Mouse (Mus musculus) myocyte (in vitro differentiated cells): ENCODE results near the gene Zfp612. TPM values are rescaled to one million over a fixed set of nuclear protein-coding genes. Genes with fewer than 3 reads are reported as not detected.

ENCODE experiments used
- H3K27me3 ChIP-seq: one replicate; pipeline ENCODE4 v1.6.1; 2011; ENCODE audit not compliant: control insufficient read depth, insufficient read depth, insufficient read length
- H3K36me3 ChIP-seq: one replicate; pipeline ENCODE4 v1.6.1; 2011; ENCODE audit not compliant: control insufficient read depth, insufficient read depth
- H3K4me2 ChIP-seq: one replicate; pipeline ENCODE4 v1.6.1; 2011; ENCODE audit warnings: low read depth, control low read depth
- H3K4me3 ChIP-seq: one replicate; pipeline ENCODE4 v1.5.1; 2011; ENCODE audit warnings: mild to moderate bottlenecking, control low read depth, moderate library complexity
- H3K79me2 ChIP-seq: one replicate; pipeline ENCODE4 v1.6.1; 2011; ENCODE audit not compliant: control insufficient read depth, insufficient read depth
- H3ac ChIP-seq: one replicate; pipeline ENCODE4 v1.6.1; 2011; ENCODE audit not compliant: control insufficient read depth, insufficient read length
- CEBPB ChIP-seq: IDR thresholded peaks from 2 replicates; pipeline ENCODE4 v1.6.1; 2011; ENCODE audit warnings: mild to moderate bottlenecking, moderate library complexity; ENCODE audit not compliant: poor library complexity, insufficient read depth, severe bottlenecking
- E2F4 ChIP-seq: IDR thresholded peaks from one replicate; pipeline ENCODE4 v1.6.1; 2011; ENCODE audit warnings: mild to moderate bottlenecking, control low read depth, moderate library complexity; ENCODE audit not compliant: insufficient read depth
- MAX ChIP-seq: IDR thresholded peaks from one replicate; pipeline ENCODE4 v1.6.1; 2011; ENCODE audit warnings: low read depth, mild to moderate bottlenecking, control low read depth
- MYOD1 ChIP-seq, 3 experiments: IDR thresholded peaks; one replicate each; pipeline ENCODE4 v1.6.1; 2011; ENCODE audit warnings: control low read depth in 2 of 3, low read depth in 2 of 3, mild to moderate bottlenecking in 2 of 3, moderate library complexity in 1 of 3; ENCODE audit not compliant: insufficient read length in 2 of 3, control insufficient read depth in 1 of 3
- MYOG ChIP-seq, 3 experiments: IDR thresholded peaks; one replicate each; pipeline ENCODE4 v1.6.1; 2011; ENCODE audit warnings: control low read depth in 2 of 3, low read depth in 2 of 3, mild to moderate bottlenecking in 2 of 3; ENCODE audit not compliant: insufficient read length in 2 of 3, control insufficient read depth in 1 of 3, insufficient read depth in 1 of 3
- POLR2A ChIP-seq: IDR thresholded peaks from one replicate; pipeline ENCODE4 v1.6.1; 2011; ENCODE audit warnings: low read depth, mild to moderate bottlenecking, control low read depth, moderate library complexity; ENCODE audit not compliant: insufficient read length
- POLR2AphosphoS2 ChIP-seq: IDR thresholded peaks from one replicate; pipeline ENCODE4 v1.6.1; 2011; ENCODE audit warnings: low read depth, control low read depth; ENCODE audit not compliant: insufficient read length
- REST ChIP-seq: IDR thresholded peaks from one replicate; pipeline ENCODE4 v1.6.1; 2011; ENCODE audit warnings: mild to moderate bottlenecking, control low read depth, moderate library complexity; ENCODE audit not compliant: insufficient read depth, insufficient read length
- SRF ChIP-seq: IDR thresholded peaks from one replicate; pipeline ENCODE4 v1.6.1; 2011; ENCODE audit warnings: low read depth; ENCODE audit not compliant: control insufficient read depth, insufficient read length
- TCF12 ChIP-seq: IDR thresholded peaks from one replicate; pipeline ENCODE4 v1.6.1; 2011; ENCODE audit warnings: mild to moderate bottlenecking, control low read depth; ENCODE audit not compliant: poor library complexity, insufficient read depth, severe bottlenecking
- TCF3 ChIP-seq: IDR thresholded peaks from one replicate; pipeline ENCODE4 v1.6.1; 2011; ENCODE audit warnings: low read depth, control low read depth; ENCODE audit not compliant: insufficient read length
- USF1 ChIP-seq: IDR thresholded peaks from one replicate; pipeline ENCODE4 v1.6.1; 2011; ENCODE audit warnings: low read depth, mild to moderate bottlenecking, control low read depth, moderate library complexity
- polyA plus RNA-seq: library from polyadenylated mRNA; unstranded; fragments of >200 nt; fragmentation: generic; extraction: Trizol; gene quantifications from one replicate; pipeline ENCODE4 v1.2.1, GENCODE M21; 2012; ENCODE audit warnings: missing spikeins

Zfp612 gene
- polyA plus RNA-seq, 1 experiment, result not detected

DNA sequence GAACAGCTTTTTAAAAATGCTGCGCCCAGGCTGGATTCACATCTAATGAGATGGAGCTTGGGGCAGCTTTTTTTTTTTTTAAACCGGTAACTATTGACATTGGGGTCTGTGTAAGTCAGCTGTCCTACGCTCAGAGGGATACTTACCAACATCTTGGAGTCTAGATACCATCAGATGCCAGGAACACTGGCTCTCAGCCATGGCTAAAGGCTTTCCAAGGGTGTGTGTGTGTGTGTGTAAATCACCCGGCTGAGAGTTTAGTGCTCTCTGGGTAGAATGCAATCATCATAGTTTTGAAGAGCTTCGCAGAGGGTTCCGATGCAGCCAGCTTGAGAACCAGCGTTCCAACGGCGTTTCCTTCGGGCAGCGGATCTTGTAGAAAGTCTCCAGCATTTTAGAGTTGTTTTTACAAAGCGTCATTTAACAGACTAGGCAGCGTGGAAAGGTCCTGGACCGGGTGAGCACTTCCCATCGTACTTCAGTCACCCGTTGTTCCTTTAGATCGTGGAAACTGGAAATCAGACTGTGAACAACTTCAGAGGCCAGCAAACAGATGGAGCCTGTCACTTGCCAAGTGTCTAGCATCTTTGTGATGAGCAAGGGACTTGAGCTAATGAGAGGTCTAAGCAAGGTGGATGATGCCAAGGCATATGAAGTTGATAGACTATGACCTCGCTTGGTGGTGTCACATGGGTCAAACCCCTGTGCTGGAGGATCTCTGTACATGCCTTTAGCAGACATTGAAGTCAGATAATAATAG lies 14.8 kb upstream of the Zfp612 start:
- H3K4me3 ChIP-seq, result no peak overlapping the region
- H3K79me2 ChIP-seq, result no peaks in the 10 kb centered on the region
- TF ChIP-seq TCF3, result no peak
- no peak for TF ChIP-seq MYOG (IDR thresholded peaks at IDR 0.05; ENCODE audit: control insufficient read depth in 1 of 3, insufficient read depth in 1 of 3, insufficient read length in 2 of 3, low read depth in 2 of 3)
- TF ChIP-seq MAX, result no peak
- no peak for TF ChIP-seq REST
- TF ChIP-seq CEBPB, result no peak
- no peak for TF ChIP-seq E2F4
- TF ChIP-seq TCF12, result no peak
- TF ChIP-seq POLR2A, result no peak
- no peak for TF ChIP-seq POLR2AphosphoS2
- TF ChIP-seq USF1, result no peak
- no peak for TF ChIP-seq SRF
- TF ChIP-seq MYOD1 (IDR thresholded peaks at IDR 0.05; ENCODE audit: control insufficient read depth in 1 of 3, insufficient read length in 2 of 3, low read depth in 2 of 3), result no peak
- no peaks in the 10 kb centered on the region for H3K27me3 ChIP-seq
- no peak overlapping the region for H3ac ChIP-seq
- H3K36me3 ChIP-seq, result no peaks in the 10 kb centered on the region
- H3K4me2 ChIP-seq, result no peak overlapping the region

DNA sequence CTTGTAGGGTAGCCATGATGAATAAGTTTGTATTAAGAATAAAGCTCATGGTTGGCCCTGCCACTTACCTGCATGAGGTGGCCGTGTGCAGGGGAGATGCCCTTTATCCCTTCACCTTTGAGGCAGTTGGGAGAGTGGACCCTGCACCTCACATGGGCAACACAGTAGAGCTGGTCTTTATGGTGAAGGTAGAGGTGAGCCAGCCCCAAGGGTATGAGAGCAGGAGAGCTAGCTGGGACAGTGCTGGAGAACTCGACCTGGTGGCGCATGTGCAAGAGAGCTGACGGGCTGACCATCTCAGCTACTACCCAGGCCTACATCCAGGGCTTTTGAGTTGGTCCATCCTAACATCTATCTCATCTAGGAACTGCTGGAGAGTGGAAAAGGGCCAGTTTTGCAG lies 13.9 kb upstream of the Zfp612 start:
- Histone ChIP-seq H3K27me3 (no peaks in the 10 kb centered on the region), H3K79me2 (no peaks in the 10 kb centered on the region), H3K4me2 (no peak overlapping the region), H3ac (no peak overlapping the region), H3K36me3 (no peaks in the 10 kb centered on the region), H3K4me3 (no peak overlapping the region)
- TF ChIP-seq POLR2A (no peak), E2F4 (no peak), MAX (no peak), MYOD1 (IDR thresholded peaks at IDR 0.05; ENCODE audit: control insufficient read depth in 1 of 3, insufficient read length in 2 of 3, low read depth in 2 of 3) (no peak), CEBPB (no peak), TCF3 (no peak), SRF (no peak), MYOG (IDR thresholded peaks at IDR 0.05; ENCODE audit: control insufficient read depth in 1 of 3, insufficient read depth in 1 of 3, insufficient read length in 2 of 3, low read depth in 2 of 3) (no peak), TCF12 (no peak)

- H3K79me2 ChIP-seq, result no peaks in the 10 kb centered on the region
- TF ChIP-seq POLR2AphosphoS2, result no peak
- no peak overlapping the region for H3K4me3 ChIP-seq
- no peaks in the 10 kb centered on the region for H3K36me3 ChIP-seq
- no peak overlapping the region for H3K4me2 ChIP-seq
- no peak overlapping the region for H3ac ChIP-seq
- no peaks in the 10 kb centered on the region for H3K27me3 ChIP-seq
Measured at GRCm38 (mm10) chr8:110069706-110070105, 9.8 kb upstream of the Zfp612 start.

DNA sequence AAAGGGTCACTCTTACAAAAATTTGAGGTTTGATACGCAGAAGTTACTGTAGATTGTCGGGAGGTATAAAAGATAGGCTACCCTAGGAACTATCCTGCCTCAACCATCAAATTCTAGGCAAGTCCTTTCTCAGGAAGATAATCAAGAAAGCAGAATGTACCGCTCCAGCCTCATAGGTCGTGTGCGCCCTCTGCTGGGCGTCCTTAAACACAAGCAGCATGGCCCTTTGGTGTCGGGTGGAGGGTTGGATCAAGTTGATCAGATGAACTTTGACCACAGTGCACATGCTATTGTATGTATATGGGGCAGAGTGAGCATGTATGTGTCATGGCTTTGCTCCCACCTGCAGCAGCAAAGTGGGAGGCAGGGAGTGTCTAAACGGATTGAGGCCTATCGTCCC lies 7.9 kb upstream of the Zfp612 start:
- no peak overlapping the region for H3ac ChIP-seq
- H3K4me3 ChIP-seq, result no peak overlapping the region
- no peaks in the 10 kb centered on the region for H3K79me2 ChIP-seq
- H3K36me3 ChIP-seq, result no peaks in the 10 kb centered on the region
- TF ChIP-seq CEBPB, result no peak
- TF ChIP-seq MYOG (IDR thresholded peaks at IDR 0.05; ENCODE audit: control insufficient read depth in 1 of 3, insufficient read depth in 1 of 3, insufficient read length in 2 of 3, low read depth in 2 of 3), result no peak
- no peak for TF ChIP-seq MAX
- no peak for TF ChIP-seq POLR2AphosphoS2
- TF ChIP-seq MYOD1 (IDR thresholded peaks at IDR 0.05; ENCODE audit: control insufficient read depth in 1 of 3, insufficient read length in 2 of 3, low read depth in 2 of 3), result no peak
- no peak for TF ChIP-seq REST
- no peak for TF ChIP-seq POLR2A
- H3K27me3 ChIP-seq, result peaks cover 2% of the 10 kb centered on the region
- H3K4me2 ChIP-seq, result no peak overlapping the region

DNA sequence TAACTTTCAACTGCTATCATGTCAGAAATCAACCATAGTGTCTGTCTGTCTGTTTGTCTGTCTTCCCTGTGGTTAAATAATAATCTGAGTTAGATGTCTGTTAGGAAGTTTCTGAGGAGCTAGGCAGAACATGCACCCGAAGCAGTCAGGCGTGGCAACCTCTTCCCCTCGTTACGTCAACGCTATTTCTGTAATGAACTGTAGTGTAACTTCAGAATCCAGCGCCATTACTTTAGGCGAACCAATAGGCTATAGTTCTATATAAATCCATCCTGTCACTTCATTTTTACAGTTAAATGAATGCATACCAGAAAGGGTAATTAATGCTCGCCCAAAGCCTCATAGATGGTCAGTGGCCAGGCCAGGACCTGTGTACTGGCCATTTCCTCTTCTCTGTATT lies 5.0 kb upstream of the Zfp612 start:
- H3ac ChIP-seq, result no peak overlapping the region
- H3K4me3 ChIP-seq, result no peak overlapping the region
- no peaks in the 10 kb centered on the region for H3K79me2 ChIP-seq
- H3K36me3 ChIP-seq, result no peaks in the 10 kb centered on the region
- H3K27me3 ChIP-seq, result peaks cover 4% of the 10 kb centered on the region
- TF ChIP-seq REST (no peak), TCF12 (no peak), MYOD1 (IDR thresholded peaks at IDR 0.05; ENCODE audit: control insufficient read depth in 1 of 3, insufficient read length in 2 of 3, low read depth in 2 of 3) (no peak), SRF (no peak)
- no peak overlapping the region for H3K4me2 ChIP-seq
